Mouse (Mus musculus): ENCODE measurements around the gene Cnnm2. TPM values are rescaled to one million over a fixed set of nuclear protein-coding genes. Genes with fewer than 3 reads are reported as not detected.
"Not testable (repeated sequence)": the region's sequence is repeated elsewhere in the genome, so short reads cannot be mapped to it uniquely, and the experiment has no call there.

Cnnm2 gene
- polyA plus RNA-seq, 1 experiment from 2014 or later, result 4.2 TPM

DNA sequence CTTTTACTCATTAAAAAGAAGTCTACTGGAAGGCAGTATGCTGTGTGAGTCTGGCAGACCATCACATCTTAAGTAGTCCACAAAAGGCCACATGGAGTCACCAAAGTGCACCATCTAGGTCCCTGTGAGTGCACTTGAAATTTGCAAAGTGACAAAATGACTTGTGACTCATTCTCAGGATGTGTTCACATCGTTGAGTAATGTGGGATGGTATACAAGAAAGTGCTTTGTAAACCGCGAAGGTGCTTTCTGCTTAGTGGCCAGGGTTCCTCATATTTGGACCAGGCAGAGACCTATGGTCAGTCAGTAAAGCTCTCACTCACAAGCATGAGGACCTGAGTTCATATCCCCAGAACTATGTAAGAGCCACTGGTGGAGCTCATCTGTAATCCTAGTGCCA is 13.6 kb upstream of the Cnnm2 start:
- ATAC-seq (ENCODE audit: low read depth), result no peak
- no peak overlapping the region for H3K4me2 ChIP-seq (ENCODE audit: low read depth, low read length)
- H3K36me3 ChIP-seq (ENCODE audit: control insufficient read depth, insufficient read depth, low read length), result no peaks in the 10 kb centered on the region
- WGBS, result 82% methylated on average over 3 of the region's 3 CpGs
- H3K4me3 ChIP-seq (ENCODE audit: low read depth, low read length), result no peak overlapping the region
- no peaks in the 10 kb centered on the region for H3K4me1 ChIP-seq (ENCODE audit: control insufficient read depth, insufficient read depth, low read length)
- H3K27ac ChIP-seq (replicated peaks; ENCODE audit: low read depth, low read length), result no peak overlapping the region
- DNase-seq (ENCODE audit: low spot score), result no peak
- no peak overlapping the region for H3K9ac ChIP-seq (ENCODE audit: low read depth, low read length)
- no peaks in the 10 kb centered on the region for H3K27me3 ChIP-seq (replicated peaks; ENCODE audit: control insufficient read depth, insufficient read depth, low read length)
- H3K9me3 ChIP-seq (ENCODE audit: control insufficient read depth, low read length), result no peaks in the 10 kb centered on the region

DNA sequence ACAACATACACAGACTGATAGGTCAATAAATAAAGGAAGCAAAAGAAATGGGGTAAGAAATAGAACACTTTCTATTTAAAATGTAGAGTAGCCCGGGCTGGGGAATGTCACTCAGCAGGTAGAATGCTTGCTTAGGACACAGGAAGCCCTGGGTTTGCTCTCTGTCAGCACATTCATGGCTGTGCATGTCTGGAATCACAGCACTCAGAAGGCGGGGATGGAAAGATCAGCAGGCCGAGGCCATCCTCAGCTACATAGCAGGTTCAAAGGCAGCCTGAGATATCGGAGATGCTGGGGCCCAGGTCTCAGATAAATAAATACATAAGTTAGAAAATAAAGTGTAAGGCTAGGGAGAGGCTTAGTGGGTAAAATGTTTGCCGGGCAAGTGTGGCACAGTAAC is 9.2 kb upstream of the Cnnm2 start:
- ATAC-seq (ENCODE audit: low read depth) (no peak), DNase-seq (ENCODE audit: low spot score) (no peak)
- H3K36me3 ChIP-seq (ENCODE audit: control insufficient read depth, insufficient read depth, low read length), result no peaks in the 10 kb centered on the region
- H3K9ac ChIP-seq (ENCODE audit: low read depth, low read length), result no peak overlapping the region
- H3K27me3 ChIP-seq (replicated peaks; ENCODE audit: control insufficient read depth, insufficient read depth, low read length), result no peaks in the 10 kb centered on the region
- no peaks in the 10 kb centered on the region for H3K9me3 ChIP-seq (ENCODE audit: control insufficient read depth, low read length)
- no peaks in the 10 kb centered on the region for H3K4me1 ChIP-seq (ENCODE audit: control insufficient read depth, insufficient read depth, low read length)
- H3K27ac ChIP-seq (replicated peaks; ENCODE audit: low read depth, low read length), result no peak overlapping the region
- H3K4me3 ChIP-seq (ENCODE audit: low read depth, low read length), result no peak overlapping the region
- WGBS, result 78% methylated on average over 5 of the region's 5 CpGs
- no peak overlapping the region for H3K4me2 ChIP-seq (ENCODE audit: low read depth, low read length)

DNA sequence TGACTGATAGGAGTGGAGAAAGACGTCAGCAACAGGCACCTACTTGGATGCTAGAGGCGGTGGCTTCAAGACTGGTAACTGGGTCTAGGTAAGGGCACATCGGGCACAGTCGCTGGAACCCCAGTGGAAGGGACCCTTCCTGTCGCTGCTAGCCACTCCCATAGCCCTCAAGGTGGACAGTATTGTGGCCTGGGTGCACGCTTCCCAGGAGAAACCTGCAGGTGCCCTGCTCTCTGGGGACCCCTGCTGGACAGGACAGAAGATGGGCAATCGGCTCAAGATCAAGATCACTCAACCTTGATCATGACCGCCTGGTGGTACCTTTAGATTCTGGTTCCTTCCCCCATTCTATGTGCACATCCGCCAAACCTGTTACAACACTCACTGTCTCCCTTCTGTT is 6.3 kb upstream of the Cnnm2 start:
- no peak overlapping the region for H3K27ac ChIP-seq (replicated peaks; ENCODE audit: low read depth, low read length)
- no peak overlapping the region for H3K9ac ChIP-seq (ENCODE audit: low read depth, low read length)
- H3K27me3 ChIP-seq (replicated peaks; ENCODE audit: control insufficient read depth, insufficient read depth, low read length), result no peaks in the 10 kb centered on the region
- 53% methylated on average over 8 of the region's 9 CpGs for WGBS
- H3K9me3 ChIP-seq (ENCODE audit: control insufficient read depth, low read length), result no peaks in the 10 kb centered on the region
- DNase-seq (ENCODE audit: low spot score) (no peak), ATAC-seq (ENCODE audit: low read depth) (no peak)
- H3K36me3 ChIP-seq (ENCODE audit: control insufficient read depth, insufficient read depth, low read length), result no peaks in the 10 kb centered on the region
- no peak overlapping the region for H3K4me2 ChIP-seq (ENCODE audit: low read depth, low read length)
- no peaks in the 10 kb centered on the region for H3K4me1 ChIP-seq (ENCODE audit: control insufficient read depth, insufficient read depth, low read length)
- no peak overlapping the region for H3K4me3 ChIP-seq (ENCODE audit: low read depth, low read length)

DNA sequence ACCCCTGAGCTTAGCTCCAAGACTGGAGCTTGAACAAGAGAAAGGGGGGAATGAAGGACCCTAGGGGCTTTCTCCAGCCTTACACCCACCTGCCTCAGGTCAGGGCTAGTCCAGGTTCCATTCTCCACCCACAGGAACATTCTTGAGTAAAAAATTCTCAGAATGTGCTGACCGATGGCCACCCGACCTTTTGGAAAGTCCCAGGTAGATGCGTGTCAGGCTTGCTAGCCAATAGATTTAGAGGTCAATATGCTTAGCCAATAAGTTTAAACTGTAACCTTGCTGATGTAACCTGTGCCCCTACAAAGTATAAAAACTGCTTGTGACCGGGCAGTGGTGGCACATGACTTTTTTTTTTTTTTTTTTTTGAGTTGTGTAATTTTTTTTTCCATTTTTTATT is 5.2 kb upstream of the Cnnm2 start:
- no peak overlapping the region for H3K4me3 ChIP-seq (ENCODE audit: low read depth, low read length)
- no peaks in the 10 kb centered on the region for H3K4me1 ChIP-seq (ENCODE audit: control insufficient read depth, insufficient read depth, low read length)
- 86% methylated on average over 4 of the region's 4 CpGs for WGBS
- no peak overlapping the region for H3K4me2 ChIP-seq (ENCODE audit: low read depth, low read length)
- H3K9ac ChIP-seq (ENCODE audit: low read depth, low read length), result no peak overlapping the region
- DNase-seq (ENCODE audit: low spot score) (no peak), ATAC-seq (ENCODE audit: low read depth) (no peak)
- H3K27ac ChIP-seq (replicated peaks; ENCODE audit: low read depth, low read length), result no peak overlapping the region
- no peaks in the 10 kb centered on the region for H3K36me3 ChIP-seq (ENCODE audit: control insufficient read depth, insufficient read depth, low read length)
- no peaks in the 10 kb centered on the region for H3K27me3 ChIP-seq (replicated peaks; ENCODE audit: control insufficient read depth, insufficient read depth, low read length)
- H3K9me3 ChIP-seq (ENCODE audit: control insufficient read depth, low read length), result no peaks in the 10 kb centered on the region

DNA sequence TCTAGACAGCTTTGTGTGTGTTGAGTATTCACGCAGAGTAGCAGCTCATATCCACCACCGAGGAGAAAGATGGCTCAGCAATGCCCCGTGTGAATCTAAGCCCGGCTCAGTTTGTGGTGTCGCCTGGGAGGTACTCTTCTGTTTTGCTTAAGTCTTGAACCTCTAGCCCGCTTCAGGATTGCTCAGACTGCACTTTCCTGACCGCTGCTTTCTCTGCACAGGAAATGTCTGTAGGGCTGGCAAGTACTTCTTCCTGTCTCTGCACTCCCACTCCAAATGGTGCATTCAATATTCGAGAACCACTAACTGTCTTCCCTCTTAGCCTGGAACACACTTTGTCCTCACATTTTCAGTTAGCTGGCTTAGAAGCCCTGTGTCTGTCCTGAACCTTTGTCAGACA is 2.3 kb upstream of the Cnnm2 start:
- Histone ChIP-seq H3K4me2 (ENCODE audit: low read depth, low read length) (no peak overlapping the region), H3K4me1 (ENCODE audit: control insufficient read depth, insufficient read depth, low read length) (peaks cover 20% of the 10 kb centered on the region), H3K4me3 (ENCODE audit: low read depth, low read length) (no peak overlapping the region), H3K9me3 (ENCODE audit: control insufficient read depth, low read length) (no peaks in the 10 kb centered on the region), H3K9ac (ENCODE audit: low read depth, low read length) (no peak overlapping the region), H3K36me3 (ENCODE audit: control insufficient read depth, insufficient read depth, low read length) (no peaks in the 10 kb centered on the region), H3K27ac (replicated peaks; ENCODE audit: low read depth, low read length) (no peak overlapping the region), H3K27me3 (replicated peaks; ENCODE audit: control insufficient read depth, insufficient read depth, low read length) (peaks cover 20% of the 10 kb centered on the region)
- DNase-seq (ENCODE audit: low spot score) (no peak), ATAC-seq (ENCODE audit: low read depth) (no peak)
- 62% methylated on average over 7 of the region's 8 CpGs for WGBS

DNA sequence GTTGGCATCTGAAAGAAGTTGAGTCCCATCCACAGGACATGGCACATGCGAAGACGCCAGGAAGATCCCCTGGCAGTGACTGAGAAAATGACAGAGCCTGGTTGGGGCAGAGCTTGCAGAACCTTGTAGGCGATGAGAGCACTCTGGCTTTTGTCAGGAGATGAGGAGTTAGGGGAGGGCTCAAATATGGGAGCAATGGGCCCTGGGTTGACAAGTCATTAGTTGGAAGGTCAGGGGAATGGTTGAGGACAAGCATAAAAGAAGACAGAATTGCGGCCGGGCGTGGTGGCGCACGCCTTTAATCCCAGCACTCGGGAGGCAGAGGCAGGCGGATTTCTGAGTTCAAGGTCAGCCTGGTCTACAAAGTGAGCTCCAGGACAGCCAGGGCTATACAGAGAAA is 1.5 kb upstream of the Cnnm2 start:
- not testable (repeated sequence) for H3K4me2 ChIP-seq (ENCODE audit: low read depth, low read length); ATAC-seq (ENCODE audit: low read depth); H3K27ac ChIP-seq (replicated peaks; ENCODE audit: low read depth, low read length); H3K36me3 ChIP-seq (ENCODE audit: control insufficient read depth, insufficient read depth, low read length); H3K4me3 ChIP-seq (ENCODE audit: low read depth, low read length); H3K9ac ChIP-seq (ENCODE audit: low read depth, low read length); H3K9me3 ChIP-seq (ENCODE audit: control insufficient read depth, low read length); DNase-seq (ENCODE audit: low spot score)
- 81% methylated on average over 10 of the region's 10 CpGs for WGBS
- peaks cover 24% of the 10 kb centered on the region for H3K4me1 ChIP-seq (ENCODE audit: control insufficient read depth, insufficient read depth, low read length)
- H3K27me3 ChIP-seq (replicated peaks; ENCODE audit: control insufficient read depth, insufficient read depth, low read length), result peaks cover 28% of the 10 kb centered on the region

DNA sequence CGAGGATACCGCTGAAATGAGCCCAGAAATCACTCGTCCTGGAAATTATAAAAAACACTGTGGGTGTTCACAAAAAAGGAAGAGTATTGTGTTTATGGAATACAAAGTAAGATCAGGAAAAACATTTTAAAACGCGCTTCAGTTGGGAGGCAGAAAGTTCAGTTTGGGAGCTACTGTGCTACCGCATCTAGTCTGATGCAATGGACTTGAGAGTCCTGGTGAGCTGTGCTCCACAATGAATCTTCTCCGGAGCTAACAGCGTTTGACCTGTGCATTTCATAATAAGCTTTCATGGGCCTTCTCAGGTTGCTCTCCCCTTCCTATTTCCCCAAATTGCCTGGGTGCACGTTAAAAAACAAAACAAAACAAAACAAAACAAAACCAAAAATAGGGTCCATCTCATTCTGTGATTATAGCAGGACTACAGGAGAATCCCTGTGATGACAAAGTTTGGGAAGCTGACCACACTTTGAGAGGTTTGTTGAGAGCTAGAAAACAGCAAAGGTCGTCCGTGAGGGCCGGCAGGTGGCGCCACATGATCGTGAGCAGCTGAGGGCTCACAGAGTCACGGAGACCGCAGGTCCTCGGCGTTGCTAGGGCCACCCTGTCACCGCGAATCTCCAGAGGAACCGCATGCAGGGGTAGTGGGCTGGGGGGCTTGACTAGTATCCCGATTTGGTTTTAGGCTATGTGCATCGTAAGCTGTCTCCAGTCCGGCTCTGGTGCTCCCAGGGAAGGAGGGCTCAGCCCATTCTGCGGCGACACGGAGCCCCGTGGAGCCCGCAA is 828 bp upstream of the Cnnm2 start:
- Histone ChIP-seq H3K4me1 (ENCODE audit: control insufficient read depth, insufficient read depth, low read length) (peaks cover 24% of the 10 kb centered on the region), H3K4me3 (ENCODE audit: low read depth, low read length) (peak overlapping the region; percentile 91), H3K9me3 (ENCODE audit: control insufficient read depth, low read length) (no peaks in the 10 kb centered on the region), H3K27ac (replicated peaks; ENCODE audit: low read depth, low read length) (no peak overlapping the region), H3K9ac (ENCODE audit: low read depth, low read length) (no peak overlapping the region; the same call in 1 of the 2 replicates), H3K36me3 (ENCODE audit: control insufficient read depth, insufficient read depth, low read length) (no peaks in the 10 kb centered on the region), H3K27me3 (replicated peaks; ENCODE audit: control insufficient read depth, insufficient read depth, low read length) (peaks cover 29% of the 10 kb centered on the region), H3K4me2 (ENCODE audit: low read depth, low read length) (peak overlapping the region; percentile 91)
- 19% methylated on average over 29 of the region's 29 CpGs for WGBS
- peak; percentile 88 for DNase-seq (ENCODE audit: low spot score)
- peak; percentile 70 for ATAC-seq (ENCODE audit: low read depth)

DNA sequence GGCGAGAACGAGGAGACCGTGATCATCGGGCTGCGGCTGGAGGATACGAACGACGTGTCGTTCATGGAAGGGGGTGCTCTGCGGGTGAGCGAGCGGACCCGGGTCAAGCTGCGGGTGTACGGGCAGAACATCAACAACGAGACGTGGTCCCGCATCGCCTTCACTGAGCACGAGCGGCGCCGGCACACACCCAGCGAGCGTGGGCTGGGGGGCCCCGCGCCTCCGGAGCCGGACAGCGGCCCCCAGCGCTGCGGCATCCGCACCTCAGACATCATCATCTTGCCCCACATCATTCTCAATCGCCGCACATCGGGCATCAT is 535 bp downstream of the Cnnm2 start:
- Histone ChIP-seq H3K27me3 (replicated peaks; ENCODE audit: control insufficient read depth, insufficient read depth, low read length) (peaks cover 29% of the 10 kb centered on the region), H3K9me3 (ENCODE audit: control insufficient read depth, low read length) (no peaks in the 10 kb centered on the region), H3K4me3 (ENCODE audit: low read depth, low read length) (peak overlapping the region; percentile 91), H3K27ac (replicated peaks; ENCODE audit: low read depth, low read length) (peak overlapping the region; percentile 50), H3K4me1 (ENCODE audit: control insufficient read depth, insufficient read depth, low read length) (peaks cover 24% of the 10 kb centered on the region), H3K9ac (ENCODE audit: low read depth, low read length) (peak overlapping the region; percentile 76), H3K4me2 (ENCODE audit: low read depth, low read length) (peak overlapping the region; percentile 91), H3K36me3 (ENCODE audit: control insufficient read depth, insufficient read depth, low read length) (no peaks in the 10 kb centered on the region)
- no peak for ATAC-seq (ENCODE audit: low read depth)
- WGBS, result 0% methylated on average over 10 of the region's 36 CpGs
- no peak for DNase-seq (ENCODE audit: low spot score)

DNA sequence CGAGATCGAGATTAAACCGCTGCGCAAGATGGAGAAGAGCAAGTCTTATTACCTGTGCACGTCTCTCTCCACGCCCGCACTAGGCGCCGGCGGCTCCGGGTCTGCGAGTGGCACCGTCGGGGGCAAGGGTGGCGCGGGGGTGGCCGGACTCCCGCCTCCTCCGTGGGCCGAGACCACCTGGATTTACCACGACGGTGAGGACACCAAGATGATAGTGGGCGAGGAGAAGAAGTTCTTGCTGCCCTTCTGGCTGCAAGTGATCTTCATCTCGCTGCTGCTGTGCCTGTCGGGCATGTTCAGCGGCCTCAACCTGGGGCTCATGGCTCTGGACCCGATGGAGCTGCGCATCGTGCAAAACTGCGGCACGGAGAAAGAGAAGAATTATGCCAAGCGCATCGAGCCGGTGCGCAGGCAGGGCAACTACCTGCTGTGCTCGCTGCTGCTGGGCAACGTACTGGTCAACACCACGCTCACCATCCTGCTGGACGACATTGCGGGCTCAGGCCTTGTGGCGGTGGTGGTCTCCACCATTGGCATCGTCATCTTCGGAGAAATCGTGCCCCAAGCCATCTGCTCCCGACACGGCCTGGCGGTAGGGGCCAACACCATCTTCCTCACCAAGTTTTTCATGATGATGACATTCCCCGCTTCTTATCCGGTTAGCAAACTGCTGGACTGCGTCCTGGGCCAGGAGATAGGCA is 1.0 kb downstream of the Cnnm2 start:
- Histone ChIP-seq H3K36me3 (ENCODE audit: control insufficient read depth, insufficient read depth, low read length) (no peaks in the 10 kb centered on the region), H3K4me1 (ENCODE audit: control insufficient read depth, insufficient read depth, low read length) (peaks cover 24% of the 10 kb centered on the region), H3K27me3 (replicated peaks; ENCODE audit: control insufficient read depth, insufficient read depth, low read length) (peaks cover 29% of the 10 kb centered on the region), H3K9me3 (ENCODE audit: control insufficient read depth, low read length) (no peaks in the 10 kb centered on the region), H3K4me3 (ENCODE audit: low read depth, low read length) (peak overlapping the region; percentile 91), H3K27ac (replicated peaks; ENCODE audit: low read depth, low read length) (no peak overlapping the region), H3K4me2 (ENCODE audit: low read depth, low read length) (peak overlapping the region; percentile 91), H3K9ac (ENCODE audit: low read depth, low read length) (peak overlapping the region; percentile 76)
- no peak for ATAC-seq (ENCODE audit: low read depth)
- DNase-seq (ENCODE audit: low spot score), result peak; percentile 16
- WGBS, result 1% methylated on average over 48 of the region's 50 CpGs

All from embryonic facial prominence, embryonic 14.5 days (tissue).